Mouse (Mus musculus) testis, adult 2 months (tissue): ENCODE measurements around the gene 4930453N24Rik.

Experiments used
- CTCF ChIP-seq: fragments of 200-500 bp; IDR thresholded peaks from 2 replicates; pipeline ENCODE4 v1.5.1; 2012; ENCODE audit warnings: low read depth, mild to moderate bottlenecking, inconsistent platforms, low read length, moderate library complexity; ENCODE audit not compliant: control insufficient read depth, insufficient read depth, insufficient replicate concordance
- POLR2A ChIP-seq: fragments of 200-500 bp; IDR thresholded peaks from 2 replicates; pipeline ENCODE4 v1.6.1; 2012; ENCODE audit warnings: low read depth, mild to moderate bottlenecking, inconsistent platforms, low read length, moderate library complexity; ENCODE audit not compliant: control insufficient read depth

- no peak for TF ChIP-seq CTCF
- no peak for TF ChIP-seq POLR2A
Measured at GRCm38 (mm10) chr16:64721542-64721941, 49.4 kb downstream of the 4930453N24Rik start.
